Mouse (Mus musculus): ENCODE measurements around the gene Gm27027. TPM values are rescaled to one million over a fixed set of nuclear protein-coding genes. Genes with fewer than 3 reads are reported as not detected.
A peak's percentile ranks its signal among the peaks of the same experiment; 100 is the strongest.

Gm27027 gene
- polyA plus RNA-seq (2015; fragmentation: Nextera tagmentation; extraction: Ambion mirVana) = not detected in 2 replicates

DNA sequence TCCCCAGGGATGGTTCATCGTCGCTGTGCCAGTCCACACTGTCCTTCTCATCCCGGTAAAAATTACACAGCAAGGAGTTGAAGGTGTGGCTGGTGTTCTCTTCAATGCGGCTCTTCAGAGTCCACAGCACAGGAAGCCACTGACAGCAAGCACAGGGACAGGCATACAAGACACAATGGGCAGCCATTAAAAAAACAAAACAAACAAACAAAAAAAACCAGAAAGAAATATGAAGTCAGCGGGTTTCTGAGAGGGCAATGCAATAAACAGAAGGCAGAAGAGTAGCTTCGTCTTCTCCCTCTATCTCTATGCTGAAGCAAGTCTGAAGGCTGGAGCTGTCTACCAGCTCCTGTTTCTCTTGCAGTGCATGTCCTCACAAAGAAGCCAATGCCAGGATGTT is at the start of gene Gm27027:
TSS of gene Gm27027 (minus strand) at position 101 of the 400 bp plus-strand sequence.
- H3K36me3 ChIP-seq = peaks cover 62% of the 10 kb centered on the region
- no peak for ATAC-seq (replicated peaks)
- peaks cover 25% of the 10 kb centered on the region for H3K4me1 ChIP-seq
- no peaks in the 10 kb centered on the region for H3K9me3 ChIP-seq
- H3K27me3 ChIP-seq = no peaks in the 10 kb centered on the region
- no peak within 1 kb of the TSS for H3K9ac ChIP-seq (replicated peaks)
- no peak within 1 kb of the TSS for H3K27ac ChIP-seq (replicated peaks)
- H3K4me3 ChIP-seq = no peak within 1 kb of the TSS
- WGBS = 90% methylated on average over 6 of the region's 6 CpGs
- H3K4me2 ChIP-seq (replicated peaks) = no peak within 1 kb of the TSS

DNA sequence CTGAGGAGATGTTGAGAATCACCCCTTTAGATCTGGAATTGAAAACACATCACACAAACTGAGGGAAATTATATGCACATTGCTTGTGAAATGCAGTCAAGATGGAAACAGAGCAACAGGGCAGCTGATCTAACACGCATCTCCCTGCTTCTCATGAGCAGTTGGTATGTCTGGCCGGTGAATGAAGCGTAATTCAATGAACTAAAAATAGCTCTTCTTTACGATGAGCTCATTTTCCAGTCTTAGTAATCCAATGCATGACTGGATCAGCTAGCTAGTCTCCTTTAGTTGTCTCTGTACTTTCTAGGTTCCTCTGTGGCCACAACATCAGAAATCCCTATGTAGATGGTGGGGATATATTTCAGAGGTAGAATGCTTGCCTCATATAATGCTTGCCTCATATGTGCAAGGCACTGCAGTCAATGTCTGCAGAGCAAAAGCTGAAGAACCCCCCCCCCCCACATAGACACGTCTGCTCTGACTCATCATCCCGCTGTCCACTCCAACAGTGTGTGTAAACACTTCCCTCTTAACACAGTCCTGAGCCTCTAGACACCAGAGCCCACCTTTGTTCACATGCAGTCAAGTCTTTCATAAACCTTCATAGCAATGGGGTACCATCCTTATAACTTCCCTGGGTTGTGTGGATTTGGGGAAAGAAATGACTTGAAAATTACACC is 49.4 kb upstream of the Gm27027 start:
- H3K9me3 ChIP-seq = no peaks in the 10 kb centered on the region
- no peak overlapping the region for H3K4me2 ChIP-seq (replicated peaks)
- no peak for ATAC-seq (replicated peaks)
- H3K9ac ChIP-seq (replicated peaks) = no peak overlapping the region
- peaks cover 50% of the 10 kb centered on the region for H3K4me1 ChIP-seq
- no peaks in the 10 kb centered on the region for H3K36me3 ChIP-seq
- no peaks in the 10 kb centered on the region for H3K27me3 ChIP-seq
- 47% methylated on average over 6 of the region's 6 CpGs for WGBS
- H3K27ac ChIP-seq (replicated peaks) = peak overlapping the region; percentile 70; the same call in 1 of the 2 replicates
- no peak overlapping the region for H3K4me3 ChIP-seq

DNA sequence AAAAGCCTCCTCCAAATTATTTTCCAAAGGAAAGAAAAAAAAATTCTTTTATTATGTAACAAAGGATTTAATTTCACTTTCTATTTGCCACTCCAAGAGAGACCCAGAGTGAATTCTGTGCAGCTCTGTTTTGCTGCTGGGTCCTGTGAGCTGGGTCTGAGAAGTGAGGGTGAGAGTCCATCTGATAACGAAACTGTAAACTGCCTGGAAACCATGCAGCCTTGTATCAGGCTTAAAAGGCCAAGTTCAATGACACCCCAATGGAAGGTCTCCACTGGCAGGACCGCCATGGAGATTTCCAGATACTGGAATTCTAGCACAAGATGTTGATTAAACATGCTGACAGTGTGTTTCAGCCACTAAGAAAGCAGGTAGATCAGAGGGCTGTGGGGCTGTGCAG is 48.0 kb upstream of the Gm27027 start:
- Histone ChIP-seq H3K4me3 (no peak overlapping the region), H3K36me3 (no peaks in the 10 kb centered on the region), H3K4me1 (peaks cover 39% of the 10 kb centered on the region), H3K9ac (replicated peaks) (no peak overlapping the region), H3K4me2 (replicated peaks) (no peak overlapping the region), H3K9me3 (no peaks in the 10 kb centered on the region), H3K27me3 (no peaks in the 10 kb centered on the region), H3K27ac (replicated peaks) (peak overlapping the region; percentile 70)
- ATAC-seq (replicated peaks) = no peak
- 59% methylated on average over 2 of the region's 2 CpGs for WGBS

DNA sequence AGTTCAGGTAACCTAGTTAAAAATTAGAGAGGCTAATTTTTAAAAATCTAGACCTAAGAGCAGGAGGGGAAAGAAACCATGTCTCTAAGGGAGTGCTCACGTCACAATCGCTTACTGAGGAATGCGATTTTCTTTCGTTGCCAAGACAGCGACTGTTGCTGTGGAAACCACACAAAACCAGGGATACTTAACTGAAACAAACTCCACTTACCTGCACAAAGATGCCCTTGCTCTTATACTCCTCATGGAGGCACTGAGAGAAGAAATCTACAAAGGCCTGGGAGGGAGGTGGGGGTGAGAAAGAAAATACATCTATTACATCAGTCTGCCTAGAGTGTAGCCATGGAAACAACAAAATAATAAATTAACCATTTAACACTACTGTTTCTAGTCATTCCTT is 47.5 kb upstream of the Gm27027 start:
- WGBS = 13% methylated on average over 5 of the region's 5 CpGs
- Histone ChIP-seq H3K4me2 (replicated peaks) (no peak overlapping the region), H3K4me3 (no peak overlapping the region), H3K4me1 (peaks cover 34% of the 10 kb centered on the region), H3K9me3 (no peaks in the 10 kb centered on the region), H3K27ac (replicated peaks) (peak overlapping the region; percentile 51; the same call in 1 of the 2 replicates), H3K27me3 (no peaks in the 10 kb centered on the region), H3K36me3 (no peaks in the 10 kb centered on the region), H3K9ac (replicated peaks) (no peak overlapping the region)
- ATAC-seq (replicated peaks) = peak; percentile 86

DNA sequence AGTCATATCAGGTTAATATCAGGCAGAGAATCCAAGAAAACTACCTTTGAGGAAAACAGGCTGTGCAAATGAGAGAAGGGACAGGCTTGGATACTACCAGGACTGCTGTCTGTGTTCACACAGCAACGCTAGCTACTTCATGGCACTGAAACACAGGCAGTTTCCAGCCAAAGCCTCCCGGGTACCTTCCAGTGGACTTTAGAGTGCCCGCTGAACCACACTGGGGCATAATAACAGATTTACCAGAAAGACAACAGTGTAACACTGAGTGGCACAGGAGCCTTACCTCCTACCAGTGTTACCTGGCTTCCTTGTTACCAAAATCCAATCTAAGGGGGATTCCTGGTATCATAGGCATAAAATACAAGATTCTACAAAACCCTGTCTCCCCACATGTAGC is 46.3 kb upstream of the Gm27027 start:
- H3K4me3 ChIP-seq = no peak overlapping the region
- no peak overlapping the region for H3K4me2 ChIP-seq (replicated peaks)
- ATAC-seq (replicated peaks) = no peak
- H3K9ac ChIP-seq (replicated peaks) = no peak overlapping the region
- H3K27me3 ChIP-seq = no peaks in the 10 kb centered on the region
- no peaks in the 10 kb centered on the region for H3K9me3 ChIP-seq
- peak overlapping the region; percentile 55 for H3K27ac ChIP-seq (replicated peaks)
- no peaks in the 10 kb centered on the region for H3K36me3 ChIP-seq
- WGBS = 94% methylated on average over 3 of the region's 3 CpGs
- peaks cover 27% of the 10 kb centered on the region for H3K4me1 ChIP-seq

DNA sequence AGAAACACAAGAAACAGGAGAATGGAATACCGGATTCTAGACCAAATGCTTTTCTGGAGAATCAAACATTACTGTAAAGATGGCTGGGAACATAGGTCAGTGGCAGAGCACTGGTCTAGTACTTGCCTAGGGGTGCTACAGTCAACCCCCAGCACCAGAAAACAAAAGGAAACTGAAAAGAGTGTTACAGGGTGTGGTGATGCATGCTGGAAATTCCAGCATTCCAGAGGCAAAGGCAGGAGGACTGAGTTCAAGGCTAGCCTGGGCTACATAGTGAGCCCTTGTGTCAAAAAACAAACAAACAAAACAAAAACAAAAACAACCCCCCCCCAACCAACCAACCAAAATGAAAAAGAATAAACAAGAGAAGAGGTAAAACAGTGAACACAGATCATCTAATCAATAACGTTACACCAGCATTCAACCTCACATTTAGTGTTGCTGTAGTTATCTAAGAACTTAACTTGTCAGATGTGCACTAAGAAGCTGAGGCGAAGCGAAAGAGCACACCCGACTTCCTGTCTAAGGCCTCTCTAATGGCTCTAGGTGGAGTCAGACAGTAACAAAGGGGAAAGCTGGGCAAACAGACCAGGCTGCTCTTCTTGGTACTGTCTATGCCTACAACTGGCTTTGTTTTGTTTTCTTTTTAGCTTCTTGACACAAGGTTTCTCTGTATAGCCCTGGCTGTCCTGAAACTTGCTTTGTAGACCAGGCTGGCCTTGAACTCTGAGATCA is 44.4 kb upstream of the Gm27027 start:
- WGBS = 93% methylated on average over 5 of the region's 5 CpGs
- ATAC-seq (replicated peaks) = no peak
- H3K36me3 ChIP-seq = no peaks in the 10 kb centered on the region

DNA sequence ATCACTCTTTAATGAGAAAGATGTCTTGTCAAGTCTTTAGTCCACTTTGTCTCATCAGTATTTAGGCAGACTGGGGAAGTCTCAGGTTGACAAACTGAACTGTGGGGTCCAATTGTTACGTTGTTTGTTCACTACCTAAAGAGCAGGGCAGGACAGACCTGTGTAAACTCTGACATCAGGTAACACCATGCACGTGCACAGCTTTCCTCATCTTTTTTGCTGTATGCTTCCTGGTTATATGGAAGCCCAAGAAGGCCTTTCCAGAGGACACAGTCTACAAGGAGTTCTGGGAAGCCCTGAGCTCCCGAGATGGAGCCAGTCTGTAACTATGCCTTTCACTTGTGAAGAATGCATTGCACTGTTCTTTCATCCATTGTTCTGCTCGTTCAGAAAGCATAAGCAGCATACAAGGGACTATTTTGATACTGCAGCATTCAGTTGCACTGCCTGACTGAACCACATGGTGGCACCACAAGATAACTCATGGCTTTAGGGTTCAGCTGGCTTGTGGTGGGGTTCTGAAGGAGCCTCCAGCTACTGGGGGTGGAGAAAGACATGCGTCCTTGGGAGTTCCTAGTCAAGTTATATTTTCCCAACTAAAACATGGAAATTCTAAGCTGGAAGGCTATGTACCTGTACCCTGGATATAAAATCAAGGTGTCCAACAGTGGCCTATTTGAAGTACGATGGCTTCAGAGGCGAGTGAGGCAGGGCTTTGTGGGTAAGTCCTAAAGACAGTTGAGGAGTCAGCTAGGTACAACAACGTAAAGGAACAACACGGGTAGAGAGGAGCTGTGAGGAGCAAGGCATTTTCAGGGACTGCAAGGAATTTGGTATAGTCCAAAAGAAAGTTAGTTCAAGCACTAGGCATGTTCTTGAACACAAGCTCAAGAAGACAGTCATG is 39.5 kb upstream of the Gm27027 start:
- WGBS = 64% methylated on average over 9 of the region's 9 CpGs
- peak overlapping the region; percentile 56; the same call in 1 of the 2 replicates for H3K27ac ChIP-seq (replicated peaks)
- H3K9ac ChIP-seq (replicated peaks) = peak overlapping the region; percentile 36; the same call in 1 of the 2 replicates

More for the DNA sequence above, 44.4 kb upstream of the Gm27027 start:
- Histone ChIP-seq H3K4me3 (no peak overlapping the region), H3K4me2 (replicated peaks) (no peak overlapping the region), H3K27me3 (no peaks in the 10 kb centered on the region), H3K27ac (replicated peaks) (no peak overlapping the region), H3K9me3 (no peaks in the 10 kb centered on the region), H3K4me1 (peaks cover 23% of the 10 kb centered on the region), H3K9ac (replicated peaks) (no peak overlapping the region)

DNA sequence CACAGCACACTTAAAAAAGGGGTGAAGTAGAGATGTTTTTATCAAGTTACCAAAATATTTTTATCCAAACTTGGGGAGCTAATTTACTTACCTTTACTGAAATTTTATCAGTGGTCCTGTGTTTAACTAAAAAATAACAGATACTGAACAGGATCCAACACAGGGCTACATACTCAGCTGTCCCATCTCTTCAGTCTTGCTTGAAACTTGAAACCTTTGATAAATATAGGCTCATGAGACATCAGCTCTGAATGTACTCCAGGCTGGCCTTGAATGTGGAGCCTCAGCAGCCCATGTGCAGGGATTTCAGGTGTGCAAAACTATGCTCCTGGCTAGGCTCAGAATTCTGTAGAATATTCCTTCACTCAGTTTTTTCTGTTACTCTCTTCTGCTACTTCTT is 34.4 kb upstream of the Gm27027 start:
- Histone ChIP-seq H3K36me3 (peaks cover 10% of the 10 kb centered on the region), H3K27me3 (no peaks in the 10 kb centered on the region), H3K9ac (replicated peaks) (no peak overlapping the region), H3K4me3 (no peak overlapping the region), H3K9me3 (no peaks in the 10 kb centered on the region), H3K27ac (replicated peaks) (no peak overlapping the region), H3K4me1 (no peaks in the 10 kb centered on the region; the same call in 1 of the 2 replicates), H3K4me2 (replicated peaks) (no peak overlapping the region)
- no peak for ATAC-seq (replicated peaks)

More for the DNA sequence above, 39.5 kb upstream of the Gm27027 start:
- Histone ChIP-seq H3K4me1 (no peaks in the 10 kb centered on the region; the same call in 1 of the 2 replicates), H3K4me3 (no peak overlapping the region), H3K9me3 (no peaks in the 10 kb centered on the region), H3K4me2 (replicated peaks) (no peak overlapping the region), H3K27me3 (no peaks in the 10 kb centered on the region), H3K36me3 (peaks cover 8% of the 10 kb centered on the region)
- peak; percentile 89 for ATAC-seq (replicated peaks)

DNA sequence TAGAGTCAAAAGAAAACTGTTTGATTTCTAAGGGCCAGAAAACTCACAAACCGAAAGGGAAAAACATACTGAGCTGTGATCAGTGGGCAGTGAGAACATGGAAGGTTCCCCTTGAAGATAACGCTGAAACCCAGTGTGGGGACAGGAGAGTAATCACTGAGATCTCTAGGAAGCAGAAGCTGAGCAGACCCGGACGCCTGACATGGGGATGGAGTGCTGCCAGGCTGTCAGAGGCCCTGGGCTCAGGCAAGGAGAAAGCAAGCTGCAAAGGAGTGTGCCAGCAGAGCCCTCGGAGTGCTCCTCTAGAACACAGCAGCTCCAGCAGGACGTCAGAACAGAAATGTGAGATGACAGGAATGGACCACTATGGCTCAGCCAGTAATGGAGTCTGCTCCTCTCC is 28.5 kb upstream of the Gm27027 start:
- H3K4me1 ChIP-seq = no peaks in the 10 kb centered on the region
- no peak overlapping the region for H3K4me2 ChIP-seq (replicated peaks)
- no peaks in the 10 kb centered on the region for H3K9me3 ChIP-seq
- ATAC-seq (replicated peaks) = no peak
- no peaks in the 10 kb centered on the region for H3K36me3 ChIP-seq
- no peak overlapping the region for H3K27ac ChIP-seq (replicated peaks)
- H3K9ac ChIP-seq (replicated peaks) = no peak overlapping the region
- no peaks in the 10 kb centered on the region for H3K27me3 ChIP-seq
- WGBS = 56% methylated on average over 6 of the region's 6 CpGs
- H3K4me3 ChIP-seq = no peak overlapping the region

DNA sequence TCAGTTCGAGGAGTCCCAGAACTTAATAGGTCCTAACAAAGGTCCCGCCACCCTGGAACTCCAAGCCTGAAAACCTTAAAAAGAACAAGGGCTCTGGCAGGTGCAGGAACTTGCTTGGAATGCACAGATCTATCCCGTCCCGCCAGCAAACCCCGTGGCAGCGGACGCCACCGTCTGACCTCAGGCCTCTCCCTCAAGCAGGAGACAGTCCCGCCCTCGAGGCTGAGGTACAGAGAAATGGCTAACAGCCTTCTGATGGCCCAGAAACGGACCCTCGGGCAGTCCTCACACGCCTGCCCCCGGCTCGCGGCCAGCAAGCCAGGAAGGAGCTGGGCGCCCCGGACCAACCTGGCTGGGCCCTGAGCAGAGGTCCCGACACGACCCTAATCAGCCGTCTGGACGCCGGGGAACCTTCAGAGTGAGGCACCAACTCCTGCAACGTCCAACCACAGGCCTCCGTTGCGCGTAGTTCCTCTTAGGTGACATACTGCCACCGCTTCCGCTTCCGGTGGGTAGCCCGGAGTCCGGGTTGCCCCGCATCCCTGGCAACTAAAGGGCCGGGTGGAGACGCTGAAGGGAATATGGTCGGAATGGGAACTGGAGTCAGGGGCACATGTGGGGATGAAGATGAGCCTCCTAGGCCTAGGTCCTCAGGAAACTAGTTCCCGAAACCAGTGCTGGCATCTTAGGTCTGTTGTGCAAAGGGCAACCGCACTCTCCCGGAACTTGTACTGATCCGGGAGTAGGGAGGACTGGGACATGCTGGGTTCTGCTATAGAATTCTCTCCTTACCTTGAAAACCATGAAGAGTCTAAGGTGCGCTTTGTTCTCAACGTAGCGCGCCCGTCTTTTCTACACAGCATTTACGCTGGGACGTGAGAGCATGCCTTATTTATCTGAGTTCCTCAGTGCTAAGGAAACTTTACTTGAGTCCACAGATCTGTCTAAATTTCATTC is 14.5 kb upstream of the Gm27027 start, which contains the start of gene Alkbh3:
TSS of gene Alkbh3 (minus strand) at position 473 of the 957 bp plus-strand sequence.
- H3K9ac ChIP-seq (replicated peaks) = peak within 1 kb of the TSS; percentile 87

DNA sequence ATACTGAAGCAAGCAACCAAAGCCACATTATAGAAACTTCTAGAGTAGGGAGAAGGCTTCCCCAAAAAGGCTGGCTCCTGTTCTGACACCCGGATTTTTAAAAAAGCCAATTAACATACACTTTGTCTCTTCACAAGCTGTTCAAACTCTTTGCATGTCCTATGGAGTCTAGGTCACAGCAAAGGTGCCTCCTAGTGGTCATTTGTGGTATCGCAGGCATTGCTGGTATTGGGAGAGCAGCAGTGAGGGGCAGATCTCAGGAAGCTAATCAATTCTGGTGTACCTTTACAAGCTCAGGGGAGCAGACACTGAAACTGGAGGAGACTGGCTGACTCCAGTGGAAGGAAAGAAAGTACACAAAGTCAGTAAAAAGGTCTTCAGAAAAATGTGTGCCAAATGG is 6.2 kb upstream of the Gm27027 start:
- WGBS = 1% methylated on average over 2 of the region's 2 CpGs
- ATAC-seq (replicated peaks) = peak; percentile 91
- Histone ChIP-seq H3K4me2 (replicated peaks) (no peak overlapping the region), H3K9me3 (no peaks in the 10 kb centered on the region), H3K4me3 (no peak overlapping the region), H3K9ac (replicated peaks) (no peak overlapping the region), H3K4me1 (0 out of 2 replicates have a peak, but pooled peaks cover 4% of the 10 kb centered on the region), H3K36me3 (peaks cover 81% of the 10 kb centered on the region), H3K27me3 (no peaks in the 10 kb centered on the region), H3K27ac (replicated peaks) (no peak overlapping the region)

More for the DNA sequence above, 14.5 kb upstream of the Gm27027 start, which contains the start of gene Alkbh3:
- Histone ChIP-seq H3K27me3 (no peaks in the 10 kb centered on the region), H3K27ac (replicated peaks) (0 out of 2 replicates have a peak within 1 kb of the TSS, but pooled peaks have one; percentile 31), H3K9me3 (no peaks in the 10 kb centered on the region), H3K4me2 (replicated peaks) (peak within 1 kb of the TSS; percentile 57), H3K4me1 (peaks cover 12% of the 10 kb centered on the region), H3K4me3 (peak within 1 kb of the TSS; percentile 94), H3K36me3 (peaks cover 19% of the 10 kb centered on the region)
- peak; percentile 99 for ATAC-seq (replicated peaks)
- 5% methylated on average over 47 of the region's 47 CpGs for whole genome bisulfite sequencing
